Mouse (Mus musculus): ENCODE measurements around the gene Vmn1r185. TPM values are rescaled to one million over a fixed set of nuclear protein-coding genes. Genes with fewer than 3 reads are reported as not detected.
"Not testable (repeated sequence)": the region's sequence is repeated elsewhere in the genome, so short reads cannot be mapped to it uniquely, and the experiment has no call there.

The Vmn1r185 gene
- polyA plus RNA-seq (2012; rRNA removed), result not detected in 2 replicates

- not testable (repeated sequence) for DNase-seq (ENCODE audit: low read depth)
Observed at GRCm38 (mm10) chr7:26618364-26618763, at the start of gene Vmn1r185. TSS of gene Vmn1r185 (minus strand) at chr7:26618464.

DNA sequence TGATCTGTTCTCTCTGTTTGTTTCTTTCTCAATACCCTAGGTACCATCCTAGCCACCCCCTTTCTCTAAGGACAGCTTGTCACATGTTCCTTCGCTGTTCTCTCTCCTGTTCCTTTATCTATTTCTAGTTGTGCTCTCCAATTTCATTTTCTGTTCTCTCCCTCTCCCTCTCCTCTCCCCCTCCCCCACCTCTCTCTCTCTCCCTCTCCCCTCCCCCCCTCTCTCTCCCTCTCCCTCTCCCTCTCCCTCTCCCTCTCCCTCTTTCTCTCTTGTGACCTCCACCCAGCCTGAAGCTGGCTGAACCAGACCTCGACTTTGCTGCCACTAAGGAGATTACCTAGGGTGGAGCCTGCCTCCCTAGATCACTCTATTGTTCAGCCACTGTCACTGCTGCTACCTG lies 49.2 kb upstream of the Vmn1r185 start:
- not testable (repeated sequence) for DNase-seq (ENCODE audit: low read depth)

GRCm38 (mm10) chr7:26666011-26666410 lies 47.7 kb upstream of the Vmn1r185 start:
- DNase-seq (ENCODE audit: low read depth), result no peak

DNA sequence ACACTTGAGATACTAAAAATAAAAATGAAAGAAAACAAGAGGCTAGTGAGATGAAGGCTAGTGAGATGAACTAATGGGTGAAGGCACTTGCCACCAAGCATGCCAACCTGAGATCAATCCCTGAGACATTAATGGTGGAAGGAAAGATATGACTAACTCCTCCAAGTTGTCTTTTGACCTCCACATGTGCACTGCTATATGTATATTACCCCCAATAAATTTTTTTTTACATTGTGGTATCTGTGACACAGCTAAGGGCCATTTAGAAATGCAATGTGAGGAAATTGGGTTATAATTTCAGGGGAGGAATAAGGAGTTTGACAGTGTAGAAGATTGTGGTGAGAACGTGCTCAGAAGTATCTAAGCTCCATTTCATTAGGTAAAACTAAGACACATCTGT lies 28.5 kb downstream of the Vmn1r185 start:
- no peak for DNase-seq (ENCODE audit: low read depth)

DNA sequence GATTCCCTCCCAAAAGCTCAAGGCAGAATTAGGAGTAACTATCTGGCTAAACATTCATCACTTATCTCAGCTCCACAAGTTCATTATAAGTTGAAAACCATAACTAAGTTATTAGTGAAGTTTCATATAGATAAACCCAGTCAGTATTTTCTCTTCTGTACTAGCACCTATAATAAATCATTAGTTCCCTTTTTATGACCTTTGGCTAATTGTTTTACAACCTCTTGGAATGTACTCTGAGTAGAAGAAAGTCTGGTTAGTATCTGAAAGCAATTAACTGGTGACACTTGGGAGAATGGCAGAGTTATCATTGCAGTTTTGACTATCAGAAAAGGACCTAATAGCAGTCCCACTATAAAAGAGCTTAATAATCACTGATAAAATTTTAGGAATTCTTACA lies 29.2 kb downstream of the Vmn1r185 start:
- DNase-seq (ENCODE audit: low read depth), result no peak

Other genes with a start within 250 kb of the Vmn1r185 start
- gene Nlrp9c, start 214.8 kb downstream of the Vmn1r185 start, polyA plus RNA-seq (2012; rRNA removed), result not detected in 2 replicates
- not detected in 2 replicates for gene Nlrp4a, start 183.4 kb downstream of the Vmn1r185 start, polyA plus RNA-seq (2012; rRNA removed)
- not detected in 2 replicates for gene Nlrp9a, start 83.4 kb downstream of the Vmn1r185 start, polyA plus RNA-seq (2012; rRNA removed)
- 0.65 TPM in 2 replicates for gene Cyp2b23, start 68.0 kb upstream of the Vmn1r185 start, polyA plus RNA-seq (2012; rRNA removed)
- gene Cyp2b19, start 138.7 kb upstream of the Vmn1r185 start, polyA plus RNA-seq (2012; rRNA removed), result 0.27 TPM in 1 of 2 replicates, not detected in the other
- not detected in 2 replicates for gene Cyp2g1, start 190.4 kb upstream of the Vmn1r185 start, polyA plus RNA-seq (2012; rRNA removed)
- gene Cyp2a5, start 216.8 kb upstream of the Vmn1r185 start, polyA plus RNA-seq (2012; rRNA removed), result 0.28 and 0.33 TPM in 2 replicates

Measured in gonadal fat pad, adult 2 months (tissue).